Mouse (Mus musculus) embryonic facial prominence, embryonic 14.5 days (tissue): ENCODE measurements around the gene Lmod1. TPM values are rescaled to one million over a fixed set of nuclear protein-coding genes. Genes with fewer than 3 reads are reported as not detected.

Experiments used
- ATAC-seq: fragments of 200-750 bp; cut with Nextera tagmentation; 2 replicates; pipeline ENCODE4 v1.8.0; 2017; ENCODE audit warnings: low read depth, moderate number of reproducible peaks, moderate TSS enrichment
- DNase-seq: peaks from one replicate; pipeline ENCODE4 v3.0.0-alpha.2; 2015; ENCODE audit warnings: low spot score
- H3K27ac ChIP-seq: fragments of 300-500 bp; sonication (generic); replicated peaks from 2 replicates; pipeline ENCODE4 v1.5.1; 2014; ENCODE audit warnings: low read depth, mild to moderate bottlenecking, low read length, moderate library complexity
- H3K27me3 ChIP-seq: fragments of 300-500 bp; sonication (generic); replicated peaks from 2 replicates; pipeline ENCODE4 v1.6.1; 2014; ENCODE audit warnings: low read length; ENCODE audit not compliant: control insufficient read depth, insufficient read depth
- H3K36me3 ChIP-seq: fragments of 300-500 bp; sonication (generic); 2 replicates; pipeline ENCODE4 v1.6.1; 2014; ENCODE audit warnings: low read length, mixed read lengths; ENCODE audit not compliant: control insufficient read depth, insufficient read depth
- H3K4me1 ChIP-seq: fragments of 300-500 bp; sonication (generic); 2 replicates; pipeline ENCODE4 v1.6.1; 2014; ENCODE audit warnings: antibody characterized with exemption, low read length; ENCODE audit not compliant: control insufficient read depth, insufficient read depth
- H3K4me2 ChIP-seq: fragments of 300-500 bp; sonication (generic); 2 replicates; pipeline ENCODE4 v1.6.1; 2014; ENCODE audit warnings: low read depth, mild to moderate bottlenecking, low read length, moderate library complexity, mixed read lengths
- H3K4me3 ChIP-seq: fragments of 300-500 bp; sonication (generic); 2 replicates; pipeline ENCODE4 v1.5.1; 2014; ENCODE audit warnings: low read depth, mild to moderate bottlenecking, low read length
- H3K9ac ChIP-seq: fragments of 300-500 bp; sonication (generic); 2 replicates; pipeline ENCODE4 v1.6.1; 2014; ENCODE audit warnings: low read depth, mild to moderate bottlenecking, low read length, moderate library complexity, mixed read lengths
- H3K9me3 ChIP-seq: fragments of 300-500 bp; sonication (generic); 2 replicates; pipeline ENCODE4 v1.6.1; 2016; ENCODE audit warnings: low read length; ENCODE audit not compliant: control insufficient read depth
- WGBS: fragments of 180-500 bp; shearing (Covaris S2); extraction: QIAGEN DNeasy Blood & Tissue Kit; methylation state at CpG from one replicate; pipeline ENCODE4 v1.1.7; 2014; 5-methylcytosine and 5-hydroxymethylcytosine counted together
- polyA plus RNA-seq: library from polyadenylated mRNA; unstranded; fragments of >200 nt; fragmentation: Nextera tagmentation; extraction: Ambion mirVana; gene quantifications from 2 replicates; pipeline ENCODE4 v1.2.1, GENCODE M21; 2014

Gene Lmod1
- polyA plus RNA-seq, 1 experiment from 2014 or later: 1.4 TPM

GRCm38 (mm10) chr1:135346891-135347290 lies 22.3 kb downstream of the Lmod1 start:
- peaks cover 8% of the 10 kb centered on the region; the same call in 1 of the 2 replicates for H3K4me1 ChIP-seq
- H3K4me3 ChIP-seq: no peak overlapping the region
- DNase-seq (no peak), ATAC-seq (no peak)
- H3K4me2 ChIP-seq: no peak overlapping the region
- H3K9ac ChIP-seq: no peak overlapping the region
- H3K36me3 ChIP-seq: no peaks in the 10 kb centered on the region
- H3K27me3 ChIP-seq: no peaks in the 10 kb centered on the region
- no peak overlapping the region for H3K27ac ChIP-seq
- 63% methylated on average over 3 of the region's 3 CpGs for WGBS
- H3K9me3 ChIP-seq: no peaks in the 10 kb centered on the region

- ATAC-seq (no peak; the same call in 1 of the 2 replicates), DNase-seq (no peak)
- H3K4me1 ChIP-seq: peaks cover 8% of the 10 kb centered on the region; the same call in 1 of the 2 replicates
- H3K4me3 ChIP-seq: no peak overlapping the region
- no peaks in the 10 kb centered on the region for H3K9me3 ChIP-seq
- H3K27ac ChIP-seq: 0 out of 2 replicates have a peak overlapping the region, but pooled peaks have one; percentile 48
- no peak overlapping the region for H3K9ac ChIP-seq
- no peaks in the 10 kb centered on the region for H3K27me3 ChIP-seq
- WGBS: 47% methylated on average over 4 of the region's 4 CpGs
- no peaks in the 10 kb centered on the region for H3K36me3 ChIP-seq
- H3K4me2 ChIP-seq: no peak overlapping the region
These were observed 23.0 kb downstream of the Lmod1 start for GRCm38 (mm10) chr1:135347498-135348169.

GRCm38 (mm10) chr1:135351953-135352352 lies 27.3 kb downstream of the Lmod1 start:
- Histone ChIP-seq H3K36me3 (no peaks in the 10 kb centered on the region), H3K9ac (no peak overlapping the region), H3K27me3 (no peaks in the 10 kb centered on the region), H3K27ac (no peak overlapping the region), H3K4me2 (no peak overlapping the region), H3K9me3 (no peaks in the 10 kb centered on the region), H3K4me1 (peaks cover 8% of the 10 kb centered on the region; the same call in 1 of the 2 replicates), H3K4me3 (no peak overlapping the region)
- DNase-seq: no peak
- no peak for ATAC-seq
- WGBS: 78% methylated on average over 3 of the region's 3 CpGs

GRCm38 (mm10) chr1:135359071-135359470 lies 34.5 kb downstream of the Lmod1 start:
- no peak for DNase-seq

GRCm38 (mm10) chr1:135361491-135361890 lies 36.9 kb downstream of the Lmod1 start:
- 78% methylated on average over 4 of the region's 4 CpGs for WGBS
- H3K4me1 ChIP-seq: no peaks in the 10 kb centered on the region
- DNase-seq: no peak
- no peaks in the 10 kb centered on the region for H3K27me3 ChIP-seq
- no peak overlapping the region for H3K9ac ChIP-seq
- no peak overlapping the region for H3K27ac ChIP-seq
- no peaks in the 10 kb centered on the region for H3K36me3 ChIP-seq
- H3K9me3 ChIP-seq: 0 out of 2 replicates have a peak, but pooled peaks cover 6% of the 10 kb centered on the region
- ATAC-seq: no peak
- H3K4me2 ChIP-seq: no peak overlapping the region
- H3K4me3 ChIP-seq: no peak overlapping the region

More at GRCm38 (mm10) chr1:135359071-135359470, 34.5 kb downstream of the Lmod1 start:
- H3K27ac ChIP-seq: no peak overlapping the region
- H3K9ac ChIP-seq: no peak overlapping the region
- no peak for ATAC-seq
- H3K36me3 ChIP-seq: no peaks in the 10 kb centered on the region
- H3K4me2 ChIP-seq: no peak overlapping the region
- 0 out of 2 replicates have a peak, but pooled peaks cover 6% of the 10 kb centered on the region for H3K9me3 ChIP-seq
- no peak overlapping the region for H3K4me3 ChIP-seq
- no peaks in the 10 kb centered on the region for H3K4me1 ChIP-seq
- no peaks in the 10 kb centered on the region for H3K27me3 ChIP-seq
- WGBS: 31% methylated on average over 2 of the region's 2 CpGs

- DNase-seq (no peak), ATAC-seq (no peak)
- no peaks in the 10 kb centered on the region for H3K4me1 ChIP-seq
- H3K9me3 ChIP-seq: 0 out of 2 replicates have a peak, but pooled peaks cover 6% of the 10 kb centered on the region
- no peaks in the 10 kb centered on the region for H3K27me3 ChIP-seq
- H3K4me3 ChIP-seq: no peak overlapping the region
- no peak overlapping the region for H3K9ac ChIP-seq
- no peaks in the 10 kb centered on the region for H3K36me3 ChIP-seq
- H3K4me2 ChIP-seq: no peak overlapping the region
- H3K27ac ChIP-seq: no peak overlapping the region
These were observed 37.5 kb downstream of the Lmod1 start for GRCm38 (mm10) chr1:135362115-135362514.

- Histone ChIP-seq H3K27me3 (no peaks in the 10 kb centered on the region), H3K4me3 (no peak overlapping the region), H3K4me1 (no peaks in the 10 kb centered on the region), H3K4me2 (no peak overlapping the region), H3K36me3 (no peaks in the 10 kb centered on the region), H3K9me3 (0 out of 2 replicates have a peak, but pooled peaks cover 6% of the 10 kb centered on the region), H3K27ac (no peak overlapping the region), H3K9ac (no peak overlapping the region)
- ATAC-seq (no peak), DNase-seq (no peak)
- 72% methylated on average over 8 of the region's 8 CpGs for WGBS
These were observed 38.8 kb downstream of the Lmod1 start for GRCm38 (mm10) chr1:135363446-135363845.

- no peaks in the 10 kb centered on the region for H3K27me3 ChIP-seq
- H3K4me1 ChIP-seq: no peaks in the 10 kb centered on the region
- H3K9ac ChIP-seq: no peak overlapping the region
- no peaks in the 10 kb centered on the region for H3K36me3 ChIP-seq
- no peak overlapping the region for H3K4me2 ChIP-seq
- no peak overlapping the region for H3K27ac ChIP-seq
- no peak overlapping the region for H3K4me3 ChIP-seq
- DNase-seq (no peak), ATAC-seq (no peak)
- H3K9me3 ChIP-seq: 0 out of 2 replicates have a peak, but pooled peaks cover 6% of the 10 kb centered on the region
These were observed 41.8 kb downstream of the Lmod1 start for GRCm38 (mm10) chr1:135366380-135366779.

- DNase-seq: no peak
- H3K4me1 ChIP-seq: no peaks in the 10 kb centered on the region
- WGBS: 75% methylated on average over 7 of the region's 7 CpGs
These were observed 42.4 kb downstream of the Lmod1 start for GRCm38 (mm10) chr1:135367005-135367404.

More at GRCm38 (mm10) chr1:135367005-135367404, 42.4 kb downstream of the Lmod1 start:
- ATAC-seq: no peak
- H3K27me3 ChIP-seq: no peaks in the 10 kb centered on the region
- no peak overlapping the region for H3K4me2 ChIP-seq
- H3K36me3 ChIP-seq: no peaks in the 10 kb centered on the region
- no peak overlapping the region for H3K9ac ChIP-seq
- no peak overlapping the region for H3K4me3 ChIP-seq
- no peak overlapping the region for H3K27ac ChIP-seq
- H3K9me3 ChIP-seq: 0 out of 2 replicates have a peak, but pooled peaks cover 3% of the 10 kb centered on the region
